Mouse (Mus musculus): Measurements from ENCODE around the gene Wdr45. TPM values are rescaled to one million over a fixed set of nuclear protein-coding genes. Genes with fewer than 3 reads are reported as not detected.

Gene Wdr45
- polyA plus RNA-seq, 1 experiment: not detected

DNA sequence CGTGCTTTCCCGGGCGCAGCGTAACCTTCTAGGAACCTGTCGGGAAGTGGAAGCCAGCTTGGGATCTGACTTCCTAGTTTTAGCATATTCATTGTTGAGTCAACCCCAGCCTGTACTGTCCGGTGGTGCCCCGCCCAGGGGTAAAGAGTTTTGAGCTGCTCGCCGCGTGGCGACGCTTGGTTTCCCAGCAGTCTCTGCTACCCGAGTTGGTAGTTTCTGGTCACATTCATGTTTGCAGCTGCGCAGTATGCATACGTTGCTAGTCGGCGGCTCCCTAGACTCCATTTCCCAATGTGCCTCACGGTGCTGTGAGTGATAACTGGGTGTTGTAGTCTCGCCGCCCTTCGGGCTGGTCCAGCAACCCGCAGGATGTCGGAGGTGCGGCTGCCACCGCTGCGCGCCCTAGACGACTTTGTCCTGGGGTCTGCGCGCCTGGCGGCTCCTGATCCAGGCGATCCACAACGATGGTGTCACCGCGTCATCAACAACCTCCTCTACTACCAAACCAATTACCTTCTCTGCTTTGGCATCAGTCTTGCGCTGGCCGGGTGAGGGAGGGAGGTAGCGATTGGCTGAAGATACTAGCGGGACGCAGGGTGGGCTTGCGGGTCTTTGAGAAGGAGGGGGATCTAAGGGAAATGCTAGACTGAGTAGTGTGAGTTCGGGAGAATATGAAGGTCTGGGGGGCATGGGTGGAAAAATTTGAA lies 14.2 kb downstream of the Wdr45 start, which contains the start of gene Praf2:
Gene Praf2, plus strand, starts transcription at position 225 of the 707 bp plus-strand sequence.
- H3K27ac ChIP-seq (ENCODE audit: insufficient read depth, low read depth, low read length): peak within 1 kb of the TSS; percentile 69
- WGBS: 17% methylated on average over 42 of the region's 42 CpGs

DNA sequence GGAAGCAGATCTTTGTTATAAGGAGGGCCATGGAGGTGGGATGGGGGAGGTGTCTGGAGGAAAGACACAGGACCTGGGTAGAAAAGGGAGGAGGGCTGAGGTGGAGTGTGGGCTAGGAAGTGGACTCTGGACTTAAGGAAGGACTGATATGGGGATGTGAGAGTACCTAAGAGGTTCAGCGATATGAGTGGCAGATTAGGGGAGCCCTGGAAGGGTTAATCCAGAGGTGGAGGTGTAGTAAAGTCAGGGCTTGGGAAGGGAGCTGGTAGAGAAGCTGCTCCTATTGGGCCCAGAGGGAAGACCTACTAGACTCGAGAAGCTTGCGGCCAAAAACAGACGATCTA lies 14.8 kb downstream of the Wdr45 start:
- H3K4me1 ChIP-seq (ENCODE audit: control insufficient read depth, insufficient read depth, low read length): peaks cover 5% of the 10 kb centered on the region
- peak overlapping the region; percentile 69; the same call in 1 of the 2 replicates for H3K27ac ChIP-seq (ENCODE audit: insufficient read depth, low read depth, low read length)
- WGBS: 28% methylated on average over 4 of the region's 4 CpGs
- no peak for TF ChIP-seq CTCF (IDR thresholded peaks at IDR 0.05; ENCODE audit: insufficient read depth, low read depth, low read length)
- TF ChIP-seq POLR2A (IDR thresholded peaks at IDR 0.05; ENCODE audit: insufficient read depth, low read depth, low read length): no peak
- H3K4me3 ChIP-seq (ENCODE audit: insufficient read depth, low read depth, low read length): peak overlapping the region; percentile 92

More for the DNA sequence above, 14.2 kb downstream of the Wdr45 start, which contains the start of gene Praf2:
- Histone ChIP-seq H3K4me1 (ENCODE audit: control insufficient read depth, insufficient read depth, low read length) (peaks cover 6% of the 10 kb centered on the region; the same call in 1 of the 2 replicates), H3K4me3 (ENCODE audit: insufficient read depth, low read depth, low read length) (peak within 1 kb of the TSS; percentile 92)
- no peak for TF ChIP-seq CTCF (IDR thresholded peaks at IDR 0.05; ENCODE audit: insufficient read depth, low read depth, low read length)
- no peak for TF ChIP-seq POLR2A (IDR thresholded peaks at IDR 0.05; ENCODE audit: insufficient read depth, low read depth, low read length)

DNA sequence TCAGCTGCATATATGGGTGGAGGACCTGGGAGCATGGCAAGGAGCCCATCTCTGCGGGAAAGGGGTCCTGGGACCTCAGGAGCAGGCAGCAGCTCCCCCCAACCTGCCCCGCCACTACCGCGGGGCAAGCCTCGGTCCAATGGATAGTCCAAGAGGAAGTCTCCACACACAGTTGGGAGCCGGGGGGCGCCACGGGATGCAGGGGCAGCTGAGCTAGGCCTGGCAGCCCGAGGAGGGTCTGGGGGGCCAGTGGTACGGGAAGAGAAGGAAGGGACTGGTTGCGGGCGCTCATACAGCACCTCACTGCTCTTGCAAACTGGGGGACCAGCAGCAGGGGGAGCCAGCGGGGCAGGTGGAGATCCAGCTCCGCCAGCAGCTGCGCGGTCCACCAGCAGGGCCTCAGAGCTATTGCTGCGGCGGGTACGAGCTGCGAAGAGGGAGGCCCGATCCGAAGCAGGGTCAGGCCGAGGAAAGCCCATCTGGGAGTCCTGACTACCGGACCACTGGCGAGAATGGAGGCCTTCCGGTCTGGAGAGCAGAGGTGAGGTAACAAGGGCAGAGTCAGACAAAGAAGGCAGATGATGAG lies 19.5 kb downstream of the Wdr45 start:
- WGBS: 33% methylated on average over 26 of the region's 26 CpGs
- TF ChIP-seq CTCF (IDR thresholded peaks at IDR 0.05; ENCODE audit: insufficient read depth, low read depth, low read length) (peak; percentile 47; the same call in 1 of the 2 replicates), POLR2A (IDR thresholded peaks at IDR 0.05; ENCODE audit: insufficient read depth, low read depth, low read length) (no peak)
- H3K4me3 ChIP-seq (ENCODE audit: insufficient read depth, low read depth, low read length): peak overlapping the region; percentile 43
- peaks cover 10% of the 10 kb centered on the region for H3K4me1 ChIP-seq (ENCODE audit: control insufficient read depth, insufficient read depth, low read length)
- H3K27ac ChIP-seq (ENCODE audit: insufficient read depth, low read depth, low read length): 0 out of 2 replicates have a peak overlapping the region, but pooled peaks have one; percentile 32

DNA sequence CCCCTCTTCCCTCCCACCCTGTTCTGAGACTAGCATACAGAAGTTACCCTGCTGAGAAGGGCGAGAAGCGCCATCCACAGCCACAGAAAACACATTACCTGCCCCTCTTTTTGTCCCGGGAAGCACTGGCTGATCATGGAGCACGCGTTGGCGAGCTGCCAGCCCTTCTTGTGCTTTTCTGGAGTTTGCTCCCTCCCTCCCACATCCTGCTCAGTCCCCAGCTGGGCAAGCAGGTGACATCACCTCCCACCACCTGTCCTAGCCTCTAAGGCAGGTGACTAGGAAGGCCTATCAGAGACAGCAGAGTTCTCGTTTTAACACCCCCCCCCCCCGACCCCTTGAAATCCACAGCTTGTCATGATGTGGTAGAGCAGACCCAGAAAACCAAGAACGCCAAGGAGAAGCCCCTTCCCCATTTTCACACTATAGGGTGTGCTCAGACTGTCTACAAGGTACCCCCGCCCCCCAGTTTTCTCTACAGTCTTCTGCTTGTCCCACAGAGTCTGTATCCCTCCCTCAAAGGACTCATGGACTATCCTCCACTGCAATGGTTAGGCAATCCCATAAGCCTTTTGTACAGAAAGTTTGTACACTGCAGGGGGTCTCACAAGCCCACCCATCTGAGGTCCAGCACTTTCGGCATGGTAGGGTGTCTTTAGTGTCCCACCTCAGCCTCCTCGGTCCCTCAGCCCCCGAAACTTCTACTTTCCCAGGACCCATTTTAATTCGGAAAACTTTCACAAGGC lies 25.4 kb downstream of the Wdr45 start:
- WGBS: 63% methylated on average over 14 of the region's 14 CpGs
- peaks cover 10% of the 10 kb centered on the region; the same call in 1 of the 2 replicates for H3K4me1 ChIP-seq (ENCODE audit: control insufficient read depth, insufficient read depth, low read length)
- no peak for TF ChIP-seq CTCF (IDR thresholded peaks at IDR 0.05; ENCODE audit: insufficient read depth, low read depth, low read length)
- TF ChIP-seq POLR2A (IDR thresholded peaks at IDR 0.05; ENCODE audit: insufficient read depth, low read depth, low read length): no peak
- H3K27ac ChIP-seq (ENCODE audit: insufficient read depth, low read depth, low read length): no peak overlapping the region
- no peak overlapping the region for H3K4me3 ChIP-seq (ENCODE audit: insufficient read depth, low read depth, low read length)

DNA sequence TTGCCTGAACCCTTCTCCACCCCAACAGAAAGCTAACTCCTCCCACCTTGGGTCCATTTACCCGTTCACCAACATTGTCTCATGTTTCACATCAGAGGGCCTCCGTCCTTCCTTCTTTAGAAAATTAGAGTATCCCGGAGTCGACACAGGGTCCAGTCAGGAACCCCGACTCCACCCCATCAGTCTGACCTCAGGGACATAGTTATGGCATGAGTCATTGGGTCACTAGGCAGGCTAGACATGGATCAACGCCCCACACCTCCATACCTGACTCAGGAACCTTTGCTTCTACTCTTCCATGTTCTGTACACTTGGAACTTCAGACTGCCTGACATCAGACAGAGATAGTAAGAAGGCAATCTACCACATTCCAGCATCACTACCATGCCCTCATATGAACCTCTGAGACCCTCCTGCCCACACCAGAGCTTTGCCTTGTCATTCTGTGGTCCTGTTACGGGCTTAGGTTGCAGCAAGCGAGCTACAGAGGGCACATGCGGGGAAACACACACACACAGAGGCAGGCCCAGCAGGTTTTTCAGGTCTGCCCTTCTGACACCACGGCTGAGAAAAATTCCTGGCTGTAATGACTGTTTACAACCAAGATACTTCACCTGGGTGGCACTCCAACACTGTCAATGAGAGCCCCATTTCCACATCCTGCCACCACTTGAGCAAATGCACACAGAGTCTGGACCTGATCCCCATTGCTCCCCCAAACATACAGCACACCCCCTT lies 26.1 kb downstream of the Wdr45 start:
- Histone ChIP-seq H3K4me3 (ENCODE audit: insufficient read depth, low read depth, low read length) (no peak overlapping the region), H3K27ac (ENCODE audit: insufficient read depth, low read depth, low read length) (no peak overlapping the region), H3K4me1 (ENCODE audit: control insufficient read depth, insufficient read depth, low read length) (peaks cover 10% of the 10 kb centered on the region; the same call in 1 of the 2 replicates)
- TF ChIP-seq POLR2A (IDR thresholded peaks at IDR 0.05; ENCODE audit: insufficient read depth, low read depth, low read length) (no peak), CTCF (IDR thresholded peaks at IDR 0.05; ENCODE audit: insufficient read depth, low read depth, low read length) (no peak)
- WGBS: 78% methylated on average over 10 of the region's 10 CpGs

DNA sequence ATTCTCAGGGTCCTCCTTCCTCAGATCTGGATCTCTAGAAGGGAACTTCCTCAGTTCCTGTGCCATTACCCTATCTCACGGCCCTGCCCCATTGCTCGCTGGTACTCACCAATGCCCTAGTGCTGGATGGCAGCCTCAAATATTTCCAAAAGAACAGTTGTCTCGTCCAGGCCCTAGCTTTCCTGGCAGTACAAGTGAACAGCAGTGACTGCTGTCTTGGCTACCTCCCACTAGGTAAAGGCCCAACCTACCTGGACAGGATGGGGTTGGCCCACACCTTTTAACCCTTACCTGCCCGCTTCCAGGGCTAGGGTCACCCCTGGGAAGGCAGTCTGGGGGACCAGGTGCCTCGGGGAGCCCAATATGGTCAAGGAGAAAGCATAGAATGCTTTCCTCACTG lies 27.0 kb downstream of the Wdr45 start:
- no peak overlapping the region for H3K4me3 ChIP-seq (ENCODE audit: insufficient read depth, low read depth, low read length)
- H3K27ac ChIP-seq (ENCODE audit: insufficient read depth, low read depth, low read length): no peak overlapping the region
- no peak for TF ChIP-seq CTCF (IDR thresholded peaks at IDR 0.05; ENCODE audit: insufficient read depth, low read depth, low read length)
- TF ChIP-seq POLR2A (IDR thresholded peaks at IDR 0.05; ENCODE audit: insufficient read depth, low read depth, low read length): no peak
- H3K4me1 ChIP-seq (ENCODE audit: control insufficient read depth, insufficient read depth, low read length): peaks cover 10% of the 10 kb centered on the region; the same call in 1 of the 2 replicates
- WGBS: 73% methylated on average over 5 of the region's 5 CpGs

DNA sequence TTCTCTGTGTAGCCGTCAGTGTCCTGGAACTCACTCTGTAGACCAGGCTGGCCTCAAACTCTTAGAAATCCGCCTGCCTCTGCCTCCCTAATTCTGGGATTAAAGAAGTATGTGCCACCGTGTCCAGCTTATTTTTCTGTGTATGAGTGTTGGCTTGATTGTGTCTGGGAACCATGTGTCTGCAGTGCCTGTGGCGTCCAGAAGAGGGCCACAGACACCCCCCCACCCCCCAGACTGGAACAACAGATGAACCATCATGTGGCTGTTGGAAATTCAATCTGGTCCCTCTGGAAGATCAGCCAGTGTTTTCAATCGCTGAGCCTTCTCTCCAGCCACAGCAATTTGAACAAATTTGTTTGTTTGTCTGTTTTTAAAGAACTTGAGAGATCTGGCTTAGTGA lies 29.3 kb downstream of the Wdr45 start:
- 58% methylated on average over 5 of the region's 5 CpGs for WGBS
- TF ChIP-seq POLR2A (IDR thresholded peaks at IDR 0.05; ENCODE audit: insufficient read depth, low read depth, low read length): no peak
- no peak for TF ChIP-seq CTCF (IDR thresholded peaks at IDR 0.05; ENCODE audit: insufficient read depth, low read depth, low read length)
- Histone ChIP-seq H3K27ac (ENCODE audit: insufficient read depth, low read depth, low read length) (no peak overlapping the region), H3K4me3 (ENCODE audit: insufficient read depth, low read depth, low read length) (no peak overlapping the region), H3K4me1 (ENCODE audit: control insufficient read depth, insufficient read depth, low read length) (peaks cover 7% of the 10 kb centered on the region; the same call in 1 of the 2 replicates)

DNA sequence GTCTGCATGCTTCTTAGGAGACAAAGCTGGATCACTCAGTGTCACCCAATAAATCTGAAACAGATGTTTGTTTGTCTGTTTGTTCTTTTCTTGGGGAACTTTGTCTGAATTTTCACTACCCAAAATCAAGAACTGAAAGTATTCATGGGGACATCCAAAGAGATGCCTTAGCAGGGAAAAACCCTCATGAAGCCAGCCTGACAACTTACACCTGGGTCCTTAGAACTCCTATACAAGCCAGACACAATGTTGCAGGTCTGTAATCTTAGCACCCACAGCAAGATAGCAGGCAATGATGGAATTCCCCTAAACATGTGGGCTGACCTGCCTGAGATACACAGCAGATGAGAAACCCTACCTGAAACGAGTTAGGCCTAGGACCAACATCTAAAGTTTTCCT lies 30.8 kb downstream of the Wdr45 start:
- no peak overlapping the region for H3K4me3 ChIP-seq (ENCODE audit: insufficient read depth, low read depth, low read length)
- 72% methylated on average over 1 of the region's 1 CpGs for WGBS
- TF ChIP-seq CTCF (IDR thresholded peaks at IDR 0.05; ENCODE audit: insufficient read depth, low read depth, low read length): no peak
- no peak for TF ChIP-seq POLR2A (IDR thresholded peaks at IDR 0.05; ENCODE audit: insufficient read depth, low read depth, low read length)
- H3K4me1 ChIP-seq (ENCODE audit: control insufficient read depth, insufficient read depth, low read length): no peaks in the 10 kb centered on the region
- no peak overlapping the region for H3K27ac ChIP-seq (ENCODE audit: insufficient read depth, low read depth, low read length)

All from olfactory bulb, adult 2 months (tissue).